Mouse (Mus musculus) lung, adult 2 months (tissue): Measurements from ENCODE around the gene Naxd.

Source experiments
- CTCF ChIP-seq: fragments of 200-500 bp; IDR thresholded peaks from 2 replicates; pipeline ENCODE4 v1.5.1; 2011; ENCODE audit warnings: mild to moderate bottlenecking, low read length, control low read depth; ENCODE audit not compliant: insufficient read depth
- POLR2A ChIP-seq: fragments of 200-500 bp; IDR thresholded peaks from 2 replicates; pipeline ENCODE4 v1.6.1; 2011; ENCODE audit warnings: low read depth, mild to moderate bottlenecking, control low read depth, low read length, borderline replicate concordance; ENCODE audit errors: extremely low read depth

DNA sequence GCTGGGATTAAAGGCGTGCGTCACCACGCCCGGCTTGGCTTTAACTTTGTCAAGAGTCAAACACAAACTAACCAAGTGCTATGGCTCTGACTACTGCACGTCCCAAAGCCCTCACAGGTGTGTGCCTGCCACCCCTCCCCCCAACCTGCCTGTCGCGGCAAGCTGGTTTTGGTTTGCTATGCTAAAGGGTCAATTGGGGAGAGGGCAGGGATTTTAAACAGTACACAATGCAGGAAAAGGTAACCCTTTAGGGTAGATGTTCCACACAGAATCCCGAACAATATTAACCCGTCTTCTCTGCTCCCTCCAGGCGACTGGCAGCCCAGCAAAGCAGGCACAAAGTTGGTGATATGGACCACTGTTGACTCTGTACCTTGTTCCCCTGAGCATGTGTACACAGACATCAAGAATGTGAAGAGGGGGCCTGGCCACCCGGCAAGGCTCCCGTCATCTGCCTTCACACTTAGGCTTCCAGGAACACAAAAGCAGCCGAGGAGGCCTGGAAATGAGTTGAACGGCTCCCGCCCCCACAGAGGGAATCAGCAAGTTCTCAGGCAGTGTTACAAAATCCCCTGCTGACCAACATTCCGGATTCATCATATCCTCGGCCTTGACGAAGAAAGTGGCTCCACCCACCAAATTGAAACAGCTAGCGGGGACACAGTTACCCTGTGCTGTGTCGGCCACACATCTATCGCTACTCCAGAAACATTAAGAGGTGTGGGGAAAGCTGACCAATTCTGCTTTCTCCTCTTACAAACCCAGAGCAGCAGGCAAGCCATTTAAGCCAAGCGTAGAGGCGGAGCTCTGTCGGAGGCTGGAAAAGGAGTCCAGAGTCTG lies 20.7 kb upstream of the Naxd start:
- TF ChIP-seq POLR2A = no peak; the same call in 1 of the 2 replicates
- no peak for TF ChIP-seq CTCF
